Mouse (Mus musculus): ENCODE data around the gene Khdc3. TPM values are rescaled to one million over a fixed set of nuclear protein-coding genes. Genes with fewer than 3 reads are reported as not detected.
A peak's percentile ranks its signal among the peaks of the same experiment; 100 is the strongest.
"Not testable (repeated sequence)": the region's sequence is repeated elsewhere in the genome, so short reads cannot be mapped to it uniquely, and the experiment has no call there.

The Khdc3 gene
- polyA plus RNA-seq, 1 experiment from 2014 or later = not detected

GRCm38 (mm10) chr9:73103880-73104198, 2.2 kb downstream of the Khdc3 start:
- Histone ChIP-seq H3K27me3 (peaks cover 47% of the 10 kb centered on the region), H3K4me1 (replicated peaks) (peaks cover 6% of the 10 kb centered on the region), H3K36me3 (no peaks in the 10 kb centered on the region), H3K4me2 (peak overlapping the region; percentile 76), H3K27ac (replicated peaks) (no peak overlapping the region), H3K9ac (peak overlapping the region; percentile 67), H3K9me3 (no peaks in the 10 kb centered on the region), H3K4me3 (peak overlapping the region; percentile 46)
- WGBS = 41% methylated on average over 5 of the region's 5 CpGs
- no peak; the same call in 1 of the 2 replicates for ATAC-seq (ENCODE audit: low read depth)

- H3K4me2 ChIP-seq = no peak overlapping the region
- peaks cover 47% of the 10 kb centered on the region for H3K27me3 ChIP-seq
- H3K4me1 ChIP-seq (replicated peaks) = peaks cover 6% of the 10 kb centered on the region
- no peak overlapping the region for H3K9ac ChIP-seq
- H3K27ac ChIP-seq (replicated peaks) = no peak overlapping the region
- H3K4me3 ChIP-seq = no peak overlapping the region
- no peaks in the 10 kb centered on the region for H3K9me3 ChIP-seq
- no peak for ATAC-seq (ENCODE audit: low read depth)
- 76% methylated on average over 1 of the region's 1 CpGs for WGBS
- no peaks in the 10 kb centered on the region for H3K36me3 ChIP-seq
Measured at GRCm38 (mm10) chr9:73105141-73105540, 3.5 kb downstream of the Khdc3 start.

GRCm38 (mm10) chr9:73105771-73106170, 4.1 kb downstream of the Khdc3 start:
- Histone ChIP-seq H3K4me1 (replicated peaks) (peaks cover 6% of the 10 kb centered on the region), H3K4me2 (no peak overlapping the region), H3K27ac (replicated peaks) (no peak overlapping the region), H3K36me3 (no peaks in the 10 kb centered on the region), H3K9ac (no peak overlapping the region), H3K9me3 (no peaks in the 10 kb centered on the region), H3K4me3 (no peak overlapping the region), H3K27me3 (peaks cover 50% of the 10 kb centered on the region)
- no peak for ATAC-seq (ENCODE audit: low read depth)

GRCm38 (mm10) chr9:73112919-73113906, 11.6 kb downstream of the Khdc3 start, which contains the start of gene Rsl24d1:
Gene Rsl24d1 (plus strand): TSS chr9:73113426.
- Histone ChIP-seq H3K9ac (peak within 1 kb of the TSS; percentile 85), H3K27ac (replicated peaks) (peak within 1 kb of the TSS; percentile 77), H3K4me2 (peak within 1 kb of the TSS; percentile 73), H3K27me3 (0 out of 2 replicates have a peak, but pooled peaks cover 3% of the 10 kb centered on the region), H3K4me1 (replicated peaks) (peaks cover 17% of the 10 kb centered on the region), H3K4me3 (peak within 1 kb of the TSS; percentile 94), H3K36me3 (peaks cover 25% of the 10 kb centered on the region), H3K9me3 (no peaks in the 10 kb centered on the region)
- WGBS = under 1% methylated on average over 64 of the region's 64 CpGs
- ATAC-seq (ENCODE audit: low read depth) = peak; percentile 98

- 95% methylated on average over 5 of the region's 6 CpGs for WGBS
- H3K4me2 ChIP-seq; H3K9me3 ChIP-seq; H3K9ac ChIP-seq; H3K27me3 ChIP-seq; H3K27ac ChIP-seq (replicated peaks); ATAC-seq (ENCODE audit: low read depth); H3K4me3 ChIP-seq: not testable (repeated sequence)
- H3K4me1 ChIP-seq (replicated peaks) = peaks cover 17% of the 10 kb centered on the region
- H3K36me3 ChIP-seq = peaks cover 51% of the 10 kb centered on the region
Measured at GRCm38 (mm10) chr9:73116704-73117103, 15.1 kb downstream of the Khdc3 start.

- peaks cover 56% of the 10 kb centered on the region for H3K36me3 ChIP-seq
- no peaks in the 10 kb centered on the region for H3K27me3 ChIP-seq
- H3K4me3 ChIP-seq = no peak overlapping the region
- H3K9ac ChIP-seq = no peak overlapping the region
- no peak for ATAC-seq (ENCODE audit: low read depth)
- WGBS = 90% methylated on average over 4 of the region's 4 CpGs
- no peak overlapping the region for H3K27ac ChIP-seq (replicated peaks)
- peaks cover 11% of the 10 kb centered on the region for H3K4me1 ChIP-seq (replicated peaks)
- H3K9me3 ChIP-seq = no peaks in the 10 kb centered on the region
- no peak overlapping the region for H3K4me2 ChIP-seq
Measured at GRCm38 (mm10) chr9:73118012-73118411, 16.4 kb downstream of the Khdc3 start.

GRCm38 (mm10) chr9:73121735-73122134, 20.1 kb downstream of the Khdc3 start:
- no peaks in the 10 kb centered on the region for H3K27me3 ChIP-seq
- no peaks in the 10 kb centered on the region for H3K9me3 ChIP-seq
- WGBS = 82% methylated on average over 8 of the region's 8 CpGs
- peaks cover 76% of the 10 kb centered on the region for H3K36me3 ChIP-seq
- H3K4me2 ChIP-seq = no peak overlapping the region
- no peak for ATAC-seq (ENCODE audit: low read depth)
- H3K27ac ChIP-seq (replicated peaks) = no peak overlapping the region
- H3K9ac ChIP-seq = no peak overlapping the region
- H3K4me1 ChIP-seq (replicated peaks) = no peaks in the 10 kb centered on the region
- no peak overlapping the region for H3K4me3 ChIP-seq

- H3K4me2 ChIP-seq = no peak overlapping the region
- no peaks in the 10 kb centered on the region for H3K27me3 ChIP-seq
- H3K9ac ChIP-seq = no peak overlapping the region
- no peak overlapping the region for H3K27ac ChIP-seq (replicated peaks)
- no peak overlapping the region for H3K4me3 ChIP-seq
- peaks cover 89% of the 10 kb centered on the region for H3K36me3 ChIP-seq
- 93% methylated on average over 8 of the region's 8 CpGs for WGBS
- H3K9me3 ChIP-seq = no peaks in the 10 kb centered on the region
- ATAC-seq (ENCODE audit: low read depth) = no peak
- H3K4me1 ChIP-seq (replicated peaks) = no peaks in the 10 kb centered on the region
Measured at GRCm38 (mm10) chr9:73125043-73125570, 23.5 kb downstream of the Khdc3 start.

GRCm38 (mm10) chr9:73127457-73127856, 25.8 kb downstream of the Khdc3 start:
- Histone ChIP-seq H3K9ac (no peak overlapping the region), H3K4me3 (no peak overlapping the region), H3K27ac (replicated peaks) (no peak overlapping the region), H3K9me3 (no peaks in the 10 kb centered on the region), H3K27me3 (no peaks in the 10 kb centered on the region), H3K36me3 (peaks cover 72% of the 10 kb centered on the region), H3K4me2 (no peak overlapping the region), H3K4me1 (replicated peaks) (no peaks in the 10 kb centered on the region)
- no peak for ATAC-seq (ENCODE audit: low read depth)
- WGBS = 84% methylated on average over 2 of the region's 2 CpGs

- Histone ChIP-seq H3K4me3 (no peak overlapping the region), H3K27me3 (no peaks in the 10 kb centered on the region), H3K4me1 (replicated peaks) (no peaks in the 10 kb centered on the region), H3K4me2 (no peak overlapping the region), H3K36me3 (peaks cover 61% of the 10 kb centered on the region), H3K27ac (replicated peaks) (no peak overlapping the region), H3K9me3 (no peaks in the 10 kb centered on the region), H3K9ac (no peak overlapping the region)
- ATAC-seq (ENCODE audit: low read depth) = no peak
- 70% methylated on average over 8 of the region's 8 CpGs for WGBS
Measured at GRCm38 (mm10) chr9:73129875-73130274, 28.2 kb downstream of the Khdc3 start.

GRCm38 (mm10) chr9:73130529-73130928, 28.9 kb downstream of the Khdc3 start:
- no peaks in the 10 kb centered on the region for H3K27me3 ChIP-seq
- WGBS = 89% methylated on average over 4 of the region's 4 CpGs
- peaks cover 54% of the 10 kb centered on the region for H3K36me3 ChIP-seq
- no peak overlapping the region for H3K4me2 ChIP-seq
- no peaks in the 10 kb centered on the region for H3K9me3 ChIP-seq
- no peaks in the 10 kb centered on the region for H3K4me1 ChIP-seq (replicated peaks)
- no peak overlapping the region for H3K4me3 ChIP-seq
- no peak for ATAC-seq (ENCODE audit: low read depth)
- H3K27ac ChIP-seq (replicated peaks) = no peak overlapping the region
- no peak overlapping the region for H3K9ac ChIP-seq

GRCm38 (mm10) chr9:73137341-73137886, 35.8 kb downstream of the Khdc3 start:
- Histone ChIP-seq H3K36me3 (0 out of 2 replicates have a peak, but pooled peaks cover 5% of the 10 kb centered on the region), H3K27ac (replicated peaks) (no peak overlapping the region), H3K27me3 (no peaks in the 10 kb centered on the region), H3K4me3 (no peak overlapping the region), H3K4me2 (no peak overlapping the region), H3K9ac (no peak overlapping the region), H3K4me1 (replicated peaks) (no peaks in the 10 kb centered on the region), H3K9me3 (no peaks in the 10 kb centered on the region)
- 69% methylated on average over 11 of the region's 11 CpGs for WGBS
- ATAC-seq (ENCODE audit: low read depth) = no peak
